Mouse (Mus musculus): ENCODE data around the gene Pigl. TPM values are rescaled to one million over a fixed set of nuclear protein-coding genes. Genes with fewer than 3 reads are reported as not detected.
"Not testable (repeated sequence)": the region's sequence is repeated elsewhere in the genome, so short reads cannot be mapped to it uniquely, and the experiment has no call there.

Pigl gene
- polyA plus RNA-seq, 1 experiment: 7.1 TPM

GRCm38 (mm10) chr11:62500529-62500928 is 42.3 kb downstream of the Pigl start:
- H3K4me3 ChIP-seq (ENCODE audit: insufficient read depth, low read depth, low read length): no peak overlapping the region
- peaks cover 15% of the 10 kb centered on the region for H3K4me1 ChIP-seq (ENCODE audit: control insufficient read depth, insufficient read depth, low read length)
- no peaks in the 10 kb centered on the region for H3K27me3 ChIP-seq (replicated peaks; ENCODE audit: control insufficient read depth, insufficient read depth, low read length)
- peak; percentile 79 for DNase-seq
- H3K36me3 ChIP-seq (ENCODE audit: control insufficient read depth, insufficient read depth, low read length): no peaks in the 10 kb centered on the region
- TF ChIP-seq POLR2A (IDR thresholded peaks at IDR 0.05; ENCODE audit: low read depth, low read length): no peak
- TF ChIP-seq CTCF (conservative IDR thresholded peaks at IDR 0.05; ENCODE audit: insufficient read depth, insufficient read length, low read depth, low read length): no peak
- H3K27ac ChIP-seq (ENCODE audit: insufficient read depth, low read depth, low read length): peak overlapping the region; percentile 58; the same call in 1 of the 2 replicates
- 38% methylated on average over 2 of the region's 2 CpGs for WGBS

GRCm38 (mm10) chr11:62507683-62508082 is 49.4 kb downstream of the Pigl start:
- Histone ChIP-seq H3K4me1 (ENCODE audit: control insufficient read depth, insufficient read depth, low read length) (no peaks in the 10 kb centered on the region), H3K27ac (ENCODE audit: insufficient read depth, low read depth, low read length) (no peak overlapping the region), H3K27me3 (replicated peaks; ENCODE audit: control insufficient read depth, insufficient read depth, low read length) (no peaks in the 10 kb centered on the region), H3K4me3 (ENCODE audit: insufficient read depth, low read depth, low read length) (no peak overlapping the region), H3K36me3 (ENCODE audit: control insufficient read depth, insufficient read depth, low read length) (no peaks in the 10 kb centered on the region)
- 88% methylated on average over 4 of the region's 4 CpGs for WGBS
- no peak for TF ChIP-seq CTCF (conservative IDR thresholded peaks at IDR 0.05; ENCODE audit: insufficient read depth, insufficient read length, low read depth, low read length)
- TF ChIP-seq POLR2A (IDR thresholded peaks at IDR 0.05; ENCODE audit: low read depth, low read length): no peak
- no peak for DNase-seq

GRCm38 (mm10) chr11:62508365-62508764 is 50.1 kb downstream of the Pigl start:
- H3K4me3 ChIP-seq (ENCODE audit: insufficient read depth, low read depth, low read length); H3K27me3 ChIP-seq (replicated peaks; ENCODE audit: control insufficient read depth, insufficient read depth, low read length); H3K27ac ChIP-seq (ENCODE audit: insufficient read depth, low read depth, low read length); DNase-seq; H3K36me3 ChIP-seq (ENCODE audit: control insufficient read depth, insufficient read depth, low read length); H3K4me1 ChIP-seq (ENCODE audit: control insufficient read depth, insufficient read depth, low read length): not testable (repeated sequence)
- 97% methylated on average over 13 of the region's 13 CpGs for WGBS

- H3K27ac ChIP-seq (ENCODE audit: insufficient read depth, low read depth, low read length); DNase-seq; H3K4me1 ChIP-seq (ENCODE audit: control insufficient read depth, insufficient read depth, low read length); H3K4me3 ChIP-seq (ENCODE audit: insufficient read depth, low read depth, low read length); H3K27me3 ChIP-seq (replicated peaks; ENCODE audit: control insufficient read depth, insufficient read depth, low read length); H3K36me3 ChIP-seq (ENCODE audit: control insufficient read depth, insufficient read depth, low read length): not testable (repeated sequence)
- 96% methylated on average over 5 of the region's 5 CpGs for WGBS
Observed at GRCm38 (mm10) chr11:62508816-62509215, 50.6 kb downstream of the Pigl start.

GRCm38 (mm10) chr11:62509571-62509970 is 51.3 kb downstream of the Pigl start:
- Histone ChIP-seq H3K36me3 (ENCODE audit: control insufficient read depth, insufficient read depth, low read length) (no peaks in the 10 kb centered on the region), H3K4me1 (ENCODE audit: control insufficient read depth, insufficient read depth, low read length) (no peaks in the 10 kb centered on the region), H3K27me3 (replicated peaks; ENCODE audit: control insufficient read depth, insufficient read depth, low read length) (no peaks in the 10 kb centered on the region), H3K4me3 (ENCODE audit: insufficient read depth, low read depth, low read length) (no peak overlapping the region), H3K27ac (ENCODE audit: insufficient read depth, low read depth, low read length) (no peak overlapping the region)
- TF ChIP-seq CTCF (conservative IDR thresholded peaks at IDR 0.05; ENCODE audit: insufficient read depth, insufficient read length, low read depth, low read length): no peak
- no peak for TF ChIP-seq POLR2A (IDR thresholded peaks at IDR 0.05; ENCODE audit: low read depth, low read length)
- DNase-seq: no peak
- WGBS: 81% methylated on average over 3 of the region's 3 CpGs

- TF ChIP-seq POLR2A (IDR thresholded peaks at IDR 0.05; ENCODE audit: low read depth, low read length) (no peak), CTCF (conservative IDR thresholded peaks at IDR 0.05; ENCODE audit: insufficient read depth, insufficient read length, low read depth, low read length) (no peak)
- no peak for DNase-seq
- WGBS: 94% methylated on average over 5 of the region's 5 CpGs
- Histone ChIP-seq H3K27me3 (replicated peaks; ENCODE audit: control insufficient read depth, insufficient read depth, low read length) (no peaks in the 10 kb centered on the region), H3K4me3 (ENCODE audit: insufficient read depth, low read depth, low read length) (no peak overlapping the region), H3K36me3 (ENCODE audit: control insufficient read depth, insufficient read depth, low read length) (no peaks in the 10 kb centered on the region), H3K4me1 (ENCODE audit: control insufficient read depth, insufficient read depth, low read length) (no peaks in the 10 kb centered on the region), H3K27ac (ENCODE audit: insufficient read depth, low read depth, low read length) (no peak overlapping the region)
Observed at GRCm38 (mm10) chr11:62510956-62511355, 52.7 kb downstream of the Pigl start.

GRCm38 (mm10) chr11:62511444-62512202 is 53.4 kb downstream of the Pigl start:
- Histone ChIP-seq H3K27ac (ENCODE audit: insufficient read depth, low read depth, low read length) (no peak overlapping the region), H3K36me3 (ENCODE audit: control insufficient read depth, insufficient read depth, low read length) (no peaks in the 10 kb centered on the region), H3K4me1 (ENCODE audit: control insufficient read depth, insufficient read depth, low read length) (no peaks in the 10 kb centered on the region), H3K27me3 (replicated peaks; ENCODE audit: control insufficient read depth, insufficient read depth, low read length) (no peaks in the 10 kb centered on the region), H3K4me3 (ENCODE audit: insufficient read depth, low read depth, low read length) (no peak overlapping the region)
- 87% methylated on average over 13 of the region's 13 CpGs for WGBS
- DNase-seq: peak; percentile 24
- TF ChIP-seq CTCF (conservative IDR thresholded peaks at IDR 0.05; ENCODE audit: insufficient read depth, insufficient read length, low read depth, low read length): no peak
- TF ChIP-seq POLR2A (IDR thresholded peaks at IDR 0.05; ENCODE audit: low read depth, low read length): no peak
